In the genomic region with DNA sequence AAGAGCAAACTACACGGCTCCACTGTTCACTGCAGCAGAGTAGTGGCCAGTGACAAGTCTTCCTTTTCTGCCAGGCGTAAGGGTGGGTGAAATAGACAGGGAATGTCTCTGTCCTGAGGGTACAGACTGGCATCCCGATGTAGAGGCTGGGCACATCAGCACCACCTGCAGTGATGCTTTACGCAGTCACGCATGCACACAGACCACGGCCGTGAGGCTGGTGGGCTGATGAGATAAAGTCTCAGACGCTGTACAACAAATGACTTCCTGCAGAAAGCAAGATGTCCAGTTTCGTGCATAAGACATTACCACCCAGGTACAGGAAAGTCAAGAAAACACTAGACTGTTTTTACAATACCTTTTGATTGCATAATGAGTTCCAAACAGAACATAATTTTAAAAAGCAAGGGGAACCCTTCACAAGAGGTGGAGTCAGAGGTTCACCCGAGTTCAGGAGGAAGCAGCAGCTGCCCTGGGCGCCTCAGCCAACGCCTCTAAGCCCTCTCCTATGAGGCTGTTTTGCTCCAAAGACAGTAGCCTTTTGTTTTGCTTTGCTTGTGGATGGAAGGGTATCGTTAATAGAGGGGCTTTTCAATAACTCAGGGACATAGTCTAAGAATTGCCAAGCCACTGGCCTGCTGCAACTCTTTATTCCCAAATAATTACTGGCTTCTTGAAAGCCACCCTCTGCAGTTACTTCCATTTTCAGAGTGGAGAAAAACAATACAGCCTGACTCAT, we compare ENCODE assay signal across 10 mouse cellular contexts. TPM values are rescaled to one million over a fixed set of nuclear protein-coding genes. Genes with fewer than 3 reads are reported as not detected.
A peak's percentile ranks its signal among the peaks of the same experiment; 100 is the strongest.
DNase-seq lines count a peak whose midpoint lies in the region; ATAC-seq and TF ChIP-seq lines count a peak whose summit lies in the region.
"Had no signal": no experiment of that assay in that cellular context is flagged by ENCODE, and none has a peak within 500 bp of the region (broad histone marks: within the 10 kb centered on the region; RNA-seq: fewer than 3 reads in every experiment).

No protein-coding gene starts in this region.

- no peak overlapping the region for H3K4me2 ChIP-seq in hindbrain, embryonic 13.5 days
- no peak overlapping the region for H3K4me2 ChIP-seq in hindbrain, embryonic 11.5 days (replicated peaks; ENCODE audit: low read depth, low read length)

- DNase-seq in hindbrain, embryonic 11.5 days (ENCODE audit: low spot score): no peak
- DNase-seq in fibroblast of lung, adult 2 months (ENCODE audit: low read depth): peak; percentile 26
- no peak for DNase-seq in yolk sac, embryonic 10.5 days (ENCODE audit: low spot score)
- DNase-seq in cerebellum, postnatal 4 days (ENCODE audit: low spot score in 2 of 2): no peak
- no peak for DNase-seq in spleen, postnatal 36 days (ENCODE audit: low spot score in 2 of 2)
- DNase-seq: forebrain, postnatal 0 days had no signal

- 56% methylated on average over 13 of the region's 13 CpGs for WGBS in hindbrain, embryonic 13.5 days
- 69% methylated on average over 13 of the region's 13 CpGs for WGBS in hindbrain, embryonic 11.5 days
- 17% methylated on average over 13 of the region's 13 CpGs for WGBS in bone marrow, adult 2 months

- H3K36me3 ChIP-seq in hindbrain, embryonic 13.5 days: no peaks in the 10 kb centered on the region
- no peaks in the 10 kb centered on the region for H3K36me3 ChIP-seq in hindbrain, embryonic 11.5 days (ENCODE audit: control insufficient read depth, insufficient read depth, low read length)

- no peak overlapping the region for H3K4me3 ChIP-seq in hindbrain, embryonic 13.5 days
- H3K4me3 ChIP-seq in hindbrain, embryonic 11.5 days (ENCODE audit: low read depth, low read length): no peak overlapping the region
- no peak overlapping the region for H3K4me3 ChIP-seq in bone marrow, adult 2 months (replicated peaks; ENCODE audit: control insufficient read depth, low read depth, low read length)

- H3K27me3 ChIP-seq in hindbrain, embryonic 13.5 days: no peaks in the 10 kb centered on the region
- no peaks in the 10 kb centered on the region for H3K27me3 ChIP-seq in hindbrain, embryonic 11.5 days (ENCODE audit: control insufficient read depth, insufficient read depth, low read length)

- no peak overlapping the region for H3K27ac ChIP-seq in hindbrain, embryonic 13.5 days
- H3K27ac ChIP-seq in hindbrain, embryonic 11.5 days (ENCODE audit: low read depth, low read length): no peak overlapping the region
- H3K27ac ChIP-seq in bone marrow, adult 2 months (ENCODE audit: control insufficient read depth, insufficient read depth, low read depth, low read length, poor library complexity): peak overlapping the region; percentile 5; the same call in 1 of the 2 replicates

- no peak for TF ChIP-seq POLR2A in bone marrow, adult 2 months (IDR thresholded peaks at IDR 0.05; ENCODE audit: borderline replicate concordance, control insufficient read depth, low read depth, low read length)

- no peaks in the 10 kb centered on the region for H3K9me3 ChIP-seq in hindbrain, embryonic 13.5 days
- H3K9me3 ChIP-seq in hindbrain, embryonic 11.5 days (ENCODE audit: control insufficient read depth, low read length): no peaks in the 10 kb centered on the region

- no peak for TF ChIP-seq CTCF in bone marrow, adult 2 months (IDR thresholded peaks at IDR 0.05; ENCODE audit: control insufficient read depth, insufficient read depth, low read length)

- no peak for ATAC-seq in hindbrain, embryonic 13.5 days (ENCODE audit: low FRiP score)
- ATAC-seq in hindbrain, embryonic 11.5 days (ENCODE audit: low FRiP score): no peak
- peak; percentile 39; the same call in 1 of the 2 replicates for ATAC-seq in megakaryocyte, adult 5-6 weeks (ENCODE audit: poor library complexity, severe bottlenecking)
- ATAC-seq: forebrain, postnatal 0 days had no signal

- peaks cover 10% of the 10 kb centered on the region for H3K4me1 ChIP-seq in hindbrain, embryonic 13.5 days (replicated peaks)
- H3K4me1 ChIP-seq in hindbrain, embryonic 11.5 days (replicated peaks; ENCODE audit: control insufficient read depth, insufficient read depth, low read length): no peaks in the 10 kb centered on the region
- peaks cover 6% of the 10 kb centered on the region for H3K4me1 ChIP-seq in bone marrow, adult 2 months (ENCODE audit: control insufficient read depth, insufficient read depth, low read length)

- H3K9ac ChIP-seq in hindbrain, embryonic 13.5 days: 0 out of 2 replicates have a peak overlapping the region, but pooled peaks have one; percentile 2
- no peak overlapping the region for H3K9ac ChIP-seq in hindbrain, embryonic 11.5 days (ENCODE audit: low read depth, low read length)
- H3K9ac ChIP-seq: forebrain, postnatal 0 days had no signal

RNA-seq across cellular contexts. Expression of gene Fam234a, which starts 8.8 kb away (rescaled TPM):
- polyA plus RNA-seq in hindbrain, embryonic 13.5 days (2015; fragmentation: Nextera tagmentation; extraction: Ambion mirVana): 30.8 and 31.4 TPM in 2 replicates
- 18.7 and 20.1 TPM in 2 replicates for polyA plus RNA-seq in hindbrain, embryonic 11.5 days (2014; fragmentation: Nextera tagmentation; extraction: Ambion mirVana)
- 4.7 and 9.0 TPM in 2 replicates for polyA plus RNA-seq in bone marrow, adult 2 months (2011; ENCODE audit: insufficient read depth, insufficient read length, low replicate concordance, missing spikeins)
- total RNA-seq in megakaryocyte, adult 5-6 weeks (2015): 24.5 and 28.1 TPM in 2 replicates
- total RNA-seq in megakaryocyte, adult 5-6 weeks (2017): 27.7 and 28.6 TPM in 2 replicates

RNA-seq across cellular contexts. Expression of gene Luc7l, which starts 17.4 kb away (rescaled TPM):
- 117 and 118 TPM in 2 replicates for polyA plus RNA-seq in hindbrain, embryonic 13.5 days (2015; fragmentation: Nextera tagmentation; extraction: Ambion mirVana)
- 131 and 133 TPM in 2 replicates for polyA plus RNA-seq in hindbrain, embryonic 11.5 days (2014; fragmentation: Nextera tagmentation; extraction: Ambion mirVana)
- 45.6 and 59.8 TPM in 2 replicates for polyA plus RNA-seq in bone marrow, adult 2 months (2011; ENCODE audit: insufficient read depth, insufficient read length, low replicate concordance, missing spikeins)
- total RNA-seq in megakaryocyte, adult 5-6 weeks (2015): 29.9 and 36.5 TPM in 2 replicates
- 50.6 and 52.7 TPM in 2 replicates for total RNA-seq in megakaryocyte, adult 5-6 weeks (2017)

RNA-seq across cellular contexts. Expression of gene Arhgdig, which starts 27.7 kb away (rescaled TPM):
- polyA plus RNA-seq in hindbrain, embryonic 13.5 days (2015; fragmentation: Nextera tagmentation; extraction: Ambion mirVana): 65.7 and 75.1 TPM in 2 replicates
- polyA plus RNA-seq in hindbrain, embryonic 11.5 days (2014; fragmentation: Nextera tagmentation; extraction: Ambion mirVana): 9.9 and 10.0 TPM in 2 replicates
- 4.0 TPM in 1 of 2 replicates, not detected in the other for polyA plus RNA-seq in bone marrow, adult 2 months (2011; ENCODE audit: insufficient read depth, insufficient read length, low replicate concordance, missing spikeins)
- not detected in 2 replicates for total RNA-seq in megakaryocyte, adult 5-6 weeks (2015)
- not detected in 2 replicates for total RNA-seq in megakaryocyte, adult 5-6 weeks (2017)
- polyA plus RNA-seq: inflammation-experienced regulatory T-cells, adult 6 months had no signal

RNA-seq across cellular contexts. Expression of gene Rgs11, which starts 32.5 kb away (rescaled TPM):
- polyA plus RNA-seq in hindbrain, embryonic 13.5 days (2015; fragmentation: Nextera tagmentation; extraction: Ambion mirVana): 9.0 and 9.5 TPM in 2 replicates
- 1.0 and 2.6 TPM in 2 replicates for polyA plus RNA-seq in hindbrain, embryonic 11.5 days (2014; fragmentation: Nextera tagmentation; extraction: Ambion mirVana)
- 1.2 TPM in 1 of 2 replicates, not detected in the other for polyA plus RNA-seq in bone marrow, adult 2 months (2011; ENCODE audit: insufficient read depth, insufficient read length, low replicate concordance, missing spikeins)
- not detected in 2 replicates for total RNA-seq in megakaryocyte, adult 5-6 weeks (2015)
- 0.55 TPM in 1 of 2 replicates, not detected in the other for total RNA-seq in megakaryocyte, adult 5-6 weeks (2017)

RNA-seq across cellular contexts. Expression of gene Pdia2, which starts 36.4 kb away (rescaled TPM):
- 0.30 and 0.36 TPM in 2 replicates for polyA plus RNA-seq in hindbrain, embryonic 13.5 days (2015; fragmentation: Nextera tagmentation; extraction: Ambion mirVana)
- 0.27 and 0.46 TPM in 2 replicates for polyA plus RNA-seq in hindbrain, embryonic 11.5 days (2014; fragmentation: Nextera tagmentation; extraction: Ambion mirVana)
- polyA plus RNA-seq in bone marrow, adult 2 months (2011; ENCODE audit: insufficient read depth, insufficient read length, low replicate concordance, missing spikeins): 10.9 and 23.9 TPM in 2 replicates
- 0.60 and 4.2 TPM in 2 replicates for total RNA-seq in megakaryocyte, adult 5-6 weeks (2015)
- total RNA-seq in megakaryocyte, adult 5-6 weeks (2017): 0.28 and 0.55 TPM in 2 replicates
- total RNA-seq: forebrain, postnatal 0 days had no signal
- polyA plus RNA-seq: forebrain, postnatal 0 days; inflammation-experienced regulatory T-cells, adult 6 months had no signal
